Mouse (Mus musculus): ENCODE results near the gene Mtmr12.
"Not testable (repeated sequence)": the region's sequence is repeated elsewhere in the genome, so short reads cannot be mapped to it uniquely, and the experiment has no call there.

The Mtmr12 gene

GRCm38 (mm10) chr15:12211577-12211976, 6.7 kb downstream of the Mtmr12 start:
- DNase-seq (ENCODE audit: low spot score), result no peak

DNA sequence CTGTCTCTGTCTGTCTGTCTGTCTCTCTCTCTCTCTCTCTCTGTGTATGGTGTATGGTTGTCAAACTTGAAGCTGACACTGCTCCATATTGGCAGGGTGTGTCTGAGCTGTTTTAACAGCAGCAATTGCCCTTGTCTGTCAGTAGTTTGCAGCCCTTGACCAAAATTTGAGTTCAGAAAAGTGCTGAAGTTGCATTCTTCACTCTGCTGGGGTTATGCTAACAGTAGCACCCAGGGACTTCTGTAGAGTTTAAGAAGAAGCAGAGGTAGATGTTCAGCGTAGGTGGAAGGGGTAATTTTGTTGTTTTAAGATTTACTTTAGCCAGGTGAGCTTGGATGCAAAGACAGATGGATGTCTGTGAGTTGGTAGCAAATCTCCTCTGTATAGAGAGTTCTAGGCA, 7.4 kb downstream of the Mtmr12 start:
- no peak for DNase-seq (ENCODE audit: low spot score)

DNA sequence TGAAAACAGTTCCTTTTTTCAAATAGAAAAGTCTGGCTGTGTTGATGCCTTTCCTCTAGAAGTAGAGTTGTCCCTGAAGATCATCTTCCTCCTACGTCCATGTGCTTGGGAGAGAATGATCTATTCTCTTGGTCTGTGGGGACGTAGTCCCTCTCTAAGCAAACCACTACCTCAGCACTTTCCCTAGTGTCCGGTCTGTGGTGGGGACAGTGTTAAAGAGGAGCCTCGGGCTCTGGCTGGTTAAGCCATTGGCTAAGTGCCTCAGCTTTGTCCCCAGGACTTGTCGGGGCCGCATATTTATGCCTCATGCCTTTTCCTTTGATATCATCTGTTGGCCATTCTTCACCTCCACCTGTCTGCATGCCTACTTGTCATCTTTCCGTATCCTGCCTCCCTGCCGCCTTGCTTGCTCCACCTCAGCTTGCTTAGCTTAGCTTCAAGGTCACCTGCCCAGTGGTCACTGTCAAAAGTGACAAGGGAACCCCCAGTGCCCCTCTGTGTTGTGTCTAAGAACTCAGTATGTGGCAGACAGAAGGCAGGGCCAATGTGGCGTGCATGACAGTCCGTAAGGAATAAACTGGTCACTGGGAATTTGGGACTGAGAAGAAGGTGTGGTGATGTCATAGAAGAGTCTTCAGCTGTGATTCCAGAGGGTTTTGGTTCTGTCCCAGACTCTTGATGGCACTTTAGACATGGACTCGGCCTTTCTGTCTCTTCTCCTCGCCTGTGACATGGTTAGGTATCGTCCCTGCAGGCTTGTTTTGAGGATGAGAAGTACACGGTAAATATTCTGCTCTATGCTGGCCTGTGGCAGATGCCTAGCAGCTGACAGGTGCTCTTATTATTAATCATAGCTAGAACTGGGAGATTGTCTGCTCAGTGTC, 9.9 kb downstream of the Mtmr12 start:
- DNase-seq (ENCODE audit: low spot score), result no peak

DNA sequence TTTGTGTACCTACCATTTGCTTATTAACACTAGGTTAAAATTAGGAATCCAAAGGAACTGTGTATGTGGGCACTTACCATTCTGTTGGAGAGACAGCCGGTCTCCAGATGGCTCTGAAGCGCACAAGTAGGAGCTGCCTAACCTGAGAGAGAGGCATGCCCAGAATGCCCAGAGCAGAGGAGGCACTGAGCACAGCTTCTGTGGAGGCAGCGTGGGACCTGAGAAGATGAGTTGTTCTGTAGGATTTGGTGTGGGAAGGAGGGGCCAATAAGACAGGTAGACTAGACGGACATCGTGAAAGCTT, 10.5 kb downstream of the Mtmr12 start:
- DNase-seq (ENCODE audit: low spot score), result no peak

GRCm38 (mm10) chr15:12216119-12216518, 11.3 kb downstream of the Mtmr12 start:
- no peak for DNase-seq (ENCODE audit: low spot score)

DNA sequence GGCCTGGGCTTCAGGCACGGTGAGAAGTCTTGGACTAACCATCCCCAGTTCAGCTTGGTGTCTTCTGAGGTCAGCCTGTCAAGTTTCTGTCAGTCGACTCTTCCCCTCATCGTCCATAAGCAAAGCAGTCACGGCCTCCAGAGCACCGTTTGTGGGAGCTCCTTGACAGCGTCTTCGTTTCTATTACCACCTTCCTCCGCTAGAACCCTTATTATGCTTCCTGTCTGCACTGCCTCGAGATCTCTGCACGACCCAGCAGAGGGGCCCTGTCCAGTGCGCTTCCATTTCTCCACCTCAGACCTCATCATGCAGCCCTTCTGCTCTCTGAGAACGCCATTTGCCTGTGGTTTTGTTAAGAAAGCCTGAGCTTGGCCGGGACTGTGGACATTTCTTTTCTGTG, 12.0 kb downstream of the Mtmr12 start:
- DNase-seq (ENCODE audit: low spot score), result no peak

- not testable (repeated sequence) for DNase-seq (ENCODE audit: low spot score)
These were observed 12.5 kb downstream of the Mtmr12 start for GRCm38 (mm10) chr15:12217332-12217731.

GRCm38 (mm10) chr15:12217849-12218248, 13.0 kb downstream of the Mtmr12 start:
- DNase-seq (ENCODE audit: low spot score), result no peak

DNA sequence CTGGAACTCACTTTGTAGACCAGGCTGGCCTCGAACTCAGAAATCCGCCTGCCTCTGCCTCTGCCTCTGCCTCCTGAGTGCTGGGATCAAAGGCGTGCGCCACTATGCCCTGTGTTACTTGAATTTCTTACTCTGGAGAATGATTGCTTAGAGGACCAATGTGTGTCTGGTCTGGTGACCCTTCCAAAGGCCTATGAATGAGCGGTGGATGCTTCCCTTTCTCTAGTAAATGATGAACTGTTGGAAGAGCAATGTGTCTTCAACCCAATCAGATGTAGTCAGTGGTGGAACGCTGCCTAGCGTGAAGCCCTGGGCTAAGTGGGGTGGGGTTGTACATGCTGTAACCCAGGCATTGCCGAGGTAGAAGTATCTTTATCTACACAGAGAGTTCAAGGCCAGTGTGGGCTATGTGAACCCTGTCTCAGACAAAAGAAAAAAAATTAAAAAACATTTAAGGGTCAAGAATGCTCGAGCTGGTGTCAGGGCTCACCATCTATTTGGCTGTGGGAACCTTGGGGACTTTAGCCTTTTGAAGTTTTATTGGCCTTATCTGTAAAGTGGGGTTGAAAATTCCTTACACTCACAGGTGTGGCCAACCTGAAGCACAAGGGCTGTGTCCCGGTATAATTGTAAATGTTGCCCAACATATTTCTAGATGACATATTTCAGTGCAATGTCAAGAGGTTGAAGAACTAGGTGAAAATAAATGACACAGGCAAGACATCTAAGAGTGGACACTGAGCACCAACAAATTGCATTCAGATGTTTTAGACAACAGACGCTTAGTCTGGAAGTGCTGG, 14.0 kb downstream of the Mtmr12 start:
- DNase-seq (ENCODE audit: low spot score), result no peak

- no peak for DNase-seq (ENCODE audit: low spot score)
These were observed 16.3 kb downstream of the Mtmr12 start for GRCm38 (mm10) chr15:12221131-12221530.

- DNase-seq (ENCODE audit: low spot score), result no peak
These were observed 17.9 kb downstream of the Mtmr12 start for GRCm38 (mm10) chr15:12222564-12223302.

GRCm38 (mm10) chr15:12223393-12223792, 18.6 kb downstream of the Mtmr12 start:
- DNase-seq (ENCODE audit: low spot score), result no peak

GRCm38 (mm10) chr15:12224239-12224638, 19.4 kb downstream of the Mtmr12 start:
- no peak for DNase-seq (ENCODE audit: low spot score)

- no peak for DNase-seq (ENCODE audit: low spot score)
These were observed 20.2 kb downstream of the Mtmr12 start for GRCm38 (mm10) chr15:12225062-12225461.

DNA sequence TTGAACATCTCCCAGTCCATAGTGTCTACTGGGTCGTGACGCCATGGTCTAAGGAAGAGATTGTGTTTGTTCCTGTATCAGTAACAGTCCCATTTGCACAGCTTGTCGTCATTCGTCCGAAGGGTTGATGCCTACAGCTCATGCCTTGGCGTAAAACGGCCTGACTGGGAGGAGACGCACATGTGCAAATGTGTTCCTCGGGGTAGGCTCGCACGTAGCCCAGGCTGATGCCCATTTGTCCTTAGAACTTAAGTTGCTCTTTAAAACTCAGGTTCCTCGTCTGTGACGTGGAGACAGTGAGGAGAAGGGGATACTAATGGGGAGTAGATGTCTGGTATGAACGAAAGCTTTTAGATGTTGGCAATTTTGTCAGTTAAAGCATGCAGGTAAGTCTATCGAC, 22.1 kb downstream of the Mtmr12 start:
- no peak for DNase-seq (ENCODE audit: low spot score)

DNA sequence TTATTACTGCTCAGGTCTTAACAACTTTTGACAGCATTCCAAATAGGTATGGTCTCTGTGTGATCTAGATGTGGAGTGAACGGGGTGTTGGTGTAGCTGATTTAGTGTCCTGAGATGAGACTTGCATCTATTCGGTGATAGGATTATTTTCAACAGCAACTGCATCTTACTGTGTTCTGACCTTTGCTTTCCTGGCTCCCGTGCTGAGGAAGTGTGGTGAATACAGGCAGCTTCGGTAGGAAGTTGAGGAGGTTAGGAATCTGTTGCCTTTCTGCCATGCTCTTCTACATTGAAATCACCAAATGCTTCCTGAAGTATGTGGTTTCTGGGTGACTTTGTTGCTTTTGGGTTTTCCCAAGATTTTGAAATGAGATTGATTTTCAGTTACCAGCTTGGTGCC, 22.5 kb downstream of the Mtmr12 start:
- no peak for DNase-seq (ENCODE audit: low spot score)

DNA sequence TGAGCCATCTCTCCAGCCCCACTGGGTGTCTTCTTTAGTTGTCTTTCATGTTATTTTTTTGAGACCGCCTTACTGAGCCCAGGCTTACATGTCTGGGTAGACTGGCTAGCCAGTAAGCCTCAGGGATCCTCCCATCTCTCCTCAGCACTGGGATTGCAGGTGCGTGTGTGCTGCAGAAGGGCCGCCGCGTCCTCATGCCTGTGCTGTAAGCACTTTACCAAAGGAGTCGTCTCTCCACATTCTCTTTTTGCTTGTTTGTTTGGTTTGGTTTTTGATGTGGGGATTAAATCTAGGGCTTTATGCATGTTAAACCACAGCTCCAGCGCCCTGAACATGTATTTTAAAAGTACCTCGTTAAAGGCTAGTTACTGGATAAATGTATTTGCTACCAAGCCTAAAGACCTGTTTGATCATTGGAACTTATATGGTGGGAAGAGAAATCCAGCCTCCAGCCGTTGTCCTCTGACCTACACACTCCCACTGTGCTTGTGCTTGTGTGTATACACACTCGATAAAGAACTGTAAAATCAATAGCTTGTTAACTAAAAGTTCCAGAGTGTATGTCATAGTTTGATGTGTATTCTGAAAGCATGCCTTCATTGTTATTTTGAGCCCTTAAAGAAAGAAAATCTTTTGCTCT, 24.9 kb downstream of the Mtmr12 start:
- no peak for DNase-seq (ENCODE audit: low spot score)

DNA sequence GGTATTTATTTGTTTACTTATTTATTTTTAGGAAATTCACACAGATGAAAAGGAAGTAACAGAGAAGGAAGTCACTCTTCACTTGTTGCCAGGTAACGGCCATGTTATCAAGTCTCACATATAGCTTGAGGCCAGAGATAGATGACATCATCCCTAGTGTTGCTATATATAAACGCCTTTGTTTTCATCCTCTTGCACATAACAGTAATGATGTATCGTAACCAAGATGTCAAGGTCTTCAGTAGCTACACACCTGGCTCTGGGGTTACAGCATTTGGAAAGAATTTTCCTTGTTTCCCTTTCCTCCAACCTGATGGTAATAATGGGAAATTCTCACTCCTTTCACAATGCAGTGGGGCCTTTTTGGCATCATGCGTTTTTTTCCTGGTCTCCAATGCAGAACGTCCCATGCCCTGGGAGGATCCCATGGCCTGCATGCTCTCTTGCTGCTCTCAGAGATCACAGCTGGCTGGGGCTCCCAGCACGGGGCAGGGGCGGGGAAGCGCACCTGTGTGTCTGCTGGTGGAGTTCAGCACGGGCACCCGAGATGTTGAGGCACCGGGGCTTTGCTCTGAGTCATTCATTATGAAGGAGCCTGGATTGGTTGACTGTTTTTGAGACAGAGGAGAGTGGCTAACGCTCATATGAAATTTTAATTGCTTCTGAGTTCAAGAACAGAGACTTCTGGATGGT, 25.6 kb downstream of the Mtmr12 start:
- DNase-seq (ENCODE audit: low spot score), result no peak

GRCm38 (mm10) chr15:12231462-12231861, 26.6 kb downstream of the Mtmr12 start:
- no peak for DNase-seq (ENCODE audit: low spot score)

DNA sequence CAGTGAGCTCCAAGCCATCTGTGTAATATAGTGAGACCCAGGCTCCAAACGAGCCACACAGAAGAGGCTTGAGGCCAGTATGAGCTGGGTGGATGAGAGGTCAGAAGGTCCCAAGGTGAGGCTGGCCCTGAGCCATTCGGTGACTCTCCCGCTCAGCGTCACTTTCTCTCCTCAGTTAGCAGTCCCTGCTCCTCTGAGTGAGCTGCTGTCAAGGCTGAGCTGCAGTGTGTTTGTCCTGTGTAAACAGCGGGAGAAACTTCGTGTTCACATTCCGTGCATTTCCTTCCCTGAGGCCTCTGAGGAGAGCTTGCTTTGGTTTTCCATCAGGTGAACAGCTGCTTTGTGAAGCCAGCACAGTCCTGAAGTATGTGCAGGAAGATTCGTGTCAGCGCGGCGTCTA, 27.6 kb downstream of the Mtmr12 start:
- no peak for DNase-seq (ENCODE audit: low spot score)

DNA sequence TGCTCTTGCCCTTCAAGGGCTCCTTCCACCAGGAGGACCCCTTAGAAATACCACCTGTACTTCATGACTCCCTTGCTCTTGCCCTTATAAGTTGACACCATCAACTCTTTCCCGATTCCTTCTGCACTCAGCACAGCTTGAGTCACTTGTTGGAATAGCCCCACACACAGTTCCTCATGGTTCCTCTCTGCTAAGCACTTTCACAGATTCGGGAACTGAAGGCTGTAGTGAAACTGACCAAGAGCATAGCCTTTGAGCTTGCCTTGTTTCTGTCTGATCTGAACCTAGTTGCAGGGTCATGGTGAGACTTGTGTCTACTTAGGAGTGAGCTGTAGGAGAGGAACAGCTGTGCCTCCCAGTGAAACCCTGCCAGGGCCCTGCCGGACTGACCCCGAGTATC, 28.2 kb downstream of the Mtmr12 start:
- no peak for DNase-seq (ENCODE audit: low spot score)

GRCm38 (mm10) chr15:12235559-12235958, 30.7 kb downstream of the Mtmr12 start:
- no peak for DNase-seq (ENCODE audit: low spot score)
